9 mouse cellular contexts compared by ENCODE assay signal in the genomic region with DNA sequence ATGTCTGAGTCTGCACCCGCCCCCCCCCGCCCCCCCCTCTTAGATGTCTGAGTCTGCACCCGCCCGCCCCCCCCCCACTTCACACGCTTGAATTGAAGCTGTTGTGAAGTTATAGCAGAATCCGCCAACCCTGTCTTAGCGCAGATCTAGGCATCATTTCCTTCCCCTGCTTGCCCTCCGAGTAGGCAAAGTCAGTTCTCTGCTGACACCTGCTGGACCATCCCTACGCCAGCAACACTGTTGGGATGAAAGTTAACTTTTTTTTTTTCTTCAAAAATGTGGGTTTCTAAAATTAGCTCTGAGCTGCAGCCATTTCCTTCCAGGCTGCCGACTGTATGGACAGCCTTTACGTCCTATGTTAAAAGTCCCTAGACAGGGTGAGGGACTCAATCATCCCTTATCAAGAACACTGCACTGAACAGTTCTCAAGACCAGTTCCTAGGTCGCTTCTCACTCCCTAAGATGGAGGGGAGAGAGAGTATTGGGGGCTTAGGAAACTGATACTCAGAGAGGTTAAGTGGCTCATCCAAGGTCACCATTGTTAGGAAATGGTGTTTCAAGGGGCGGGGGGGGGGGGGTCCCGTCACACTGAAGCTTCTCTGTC. TPM values are rescaled to one million over a fixed set of nuclear protein-coding genes. Genes with fewer than 3 reads are reported as not detected.
DNase-seq lines count a peak whose midpoint lies in the region; ATAC-seq and TF ChIP-seq lines count a peak whose summit lies in the region.
"Had no signal": no experiment of that assay in that cellular context is flagged by ENCODE, and none has a peak within 500 bp of the region (broad histone marks: within the 10 kb centered on the region; RNA-seq: fewer than 3 reads in every experiment).

No protein-coding gene starts in this region.

- no peaks in the 10 kb centered on the region for H3K9me3 ChIP-seq in kidney, embryonic 16.5 days (ENCODE audit: low read length)
- no peaks in the 10 kb centered on the region for H3K9me3 ChIP-seq in lung, postnatal 0 days (ENCODE audit: low read length)
- H3K9me3 ChIP-seq: limb, embryonic 12.5 days had no signal

- no peak overlapping the region for H3K27ac ChIP-seq in bone marrow, adult 2 months (ENCODE audit: control insufficient read depth, insufficient read depth, low read depth, low read length, poor library complexity)
- no peak overlapping the region for H3K27ac ChIP-seq in kidney, embryonic 16.5 days (ENCODE audit: low read length)
- H3K27ac ChIP-seq in lung, postnatal 0 days (ENCODE audit: low read length): no peak overlapping the region
- H3K27ac ChIP-seq: limb, embryonic 12.5 days had no signal

- H3K4me3 ChIP-seq in bone marrow, adult 2 months (replicated peaks; ENCODE audit: control insufficient read depth, low read depth, low read length): no peak overlapping the region
- H3K4me3 ChIP-seq in kidney, embryonic 16.5 days (ENCODE audit: low read length): no peak overlapping the region
- no peak overlapping the region for H3K4me3 ChIP-seq in lung, postnatal 0 days (ENCODE audit: low read depth, low read length)
- H3K4me3 ChIP-seq: limb, embryonic 12.5 days had no signal

- H3K4me2 ChIP-seq in kidney, embryonic 16.5 days (replicated peaks; ENCODE audit: low read depth, low read length): no peak overlapping the region; the same call in 1 of the 2 replicates
- no peak overlapping the region for H3K4me2 ChIP-seq in lung, postnatal 0 days (replicated peaks; ENCODE audit: low read depth, low read length)
- H3K4me2 ChIP-seq: limb, embryonic 12.5 days had no signal

- WGBS in bone marrow, adult 2 months: 5% methylated on average over 13 of the region's 14 CpGs
- 5% methylated on average over 14 of the region's 14 CpGs for WGBS in kidney, embryonic 16.5 days
- WGBS in lung, postnatal 0 days: 6% methylated on average over 14 of the region's 14 CpGs

- H3K27me3 ChIP-seq in kidney, embryonic 16.5 days (ENCODE audit: insufficient read depth, low read length): peaks cover 61% of the 10 kb centered on the region
- H3K27me3 ChIP-seq in lung, postnatal 0 days (replicated peaks; ENCODE audit: insufficient read depth, low read length): peaks cover 12% of the 10 kb centered on the region; the same call in 1 of the 2 replicates

- no peak for TF ChIP-seq POLR2A in bone marrow, adult 2 months (IDR thresholded peaks at IDR 0.05; ENCODE audit: borderline replicate concordance, control insufficient read depth, low read depth, low read length)

- no peaks in the 10 kb centered on the region for H3K36me3 ChIP-seq in kidney, embryonic 16.5 days (ENCODE audit: insufficient read depth, low read length)
- H3K36me3 ChIP-seq in lung, postnatal 0 days (ENCODE audit: insufficient read depth, low read length): no peaks in the 10 kb centered on the region
- H3K36me3 ChIP-seq: limb, embryonic 12.5 days had no signal

- TF ChIP-seq CTCF in bone marrow, adult 2 months (IDR thresholded peaks at IDR 0.05; ENCODE audit: control insufficient read depth, insufficient read depth, low read length): peak; percentile 96
- peak; percentile 90 for TF ChIP-seq CTCF in lung, postnatal 0 days (IDR thresholded peaks at IDR 0.05)

- TF ChIP-seq EP300 in lung, postnatal 0 days (IDR thresholded peaks at IDR 0.05): no peak

- peak; percentile 58; the same call in 1 of the 2 replicates for ATAC-seq in kidney, embryonic 16.5 days (ENCODE audit: low FRiP score, low TSS enrichment)
- peak; percentile 61 for ATAC-seq in lung, postnatal 0 days

- H3K4me1 ChIP-seq in bone marrow, adult 2 months (ENCODE audit: control insufficient read depth, insufficient read depth, low read length): no peaks in the 10 kb centered on the region
- H3K4me1 ChIP-seq in kidney, embryonic 16.5 days (ENCODE audit: insufficient read depth, low read length): peaks cover 8% of the 10 kb centered on the region
- peaks cover 3% of the 10 kb centered on the region; the same call in 1 of the 2 replicates for H3K4me1 ChIP-seq in lung, postnatal 0 days (ENCODE audit: insufficient read depth, low read depth, low read length)

- peak; percentile 71 to 77 for DNase-seq in cerebellum, postnatal 14 days
- DNase-seq in cerebellum, adult 8-10 months: no peak
- DNase-seq in A20 (ENCODE audit: low read depth, low spot score): peak; percentile 49
- peak; percentile 64 for DNase-seq in gastrocnemius, postnatal 25 days
- DNase-seq in lung, postnatal 0 days (ENCODE audit: low spot score): peak; percentile 93
- DNase-seq in spleen, adult 12 weeks (ENCODE audit: low spot score): peak; percentile 23

- no peak overlapping the region for H3K9ac ChIP-seq in kidney, embryonic 16.5 days (replicated peaks; ENCODE audit: low read length)
- no peak overlapping the region for H3K9ac ChIP-seq in lung, postnatal 0 days (replicated peaks; ENCODE audit: low read depth)
- H3K9ac ChIP-seq: limb, embryonic 12.5 days had no signal

RNA-seq across cellular contexts. Expression of gene Hlx, which starts 5.6 kb away (rescaled TPM):
- polyA plus RNA-seq in bone marrow, adult 2 months (2011; ENCODE audit: insufficient read depth, insufficient read length, low replicate concordance, missing spikeins): 14.0 and 29.3 TPM in 2 replicates
- total RNA-seq in gastrocnemius, postnatal 25 days (2021): 10 to 100 TPM in 1 of 2 experiments, 1 to 10 TPM in 1; 5.9 to 10.0 TPM
- polyA plus RNA-seq in kidney, embryonic 16.5 days (2015; fragmentation: Nextera tagmentation; extraction: Ambion mirVana): 12.8 and 13.2 TPM in 2 replicates
- 34.2 and 63.1 TPM in 2 replicates for polyA plus RNA-seq in lung, postnatal 0 days (2015; fragmentation: Nextera tagmentation; extraction: Ambion mirVana)
